Mouse (Mus musculus): ENCODE measurements around the gene Hsf2bp. TPM values are rescaled to one million over a fixed set of nuclear protein-coding genes. Genes with fewer than 3 reads are reported as not detected.

Gene Hsf2bp
- total RNA-seq, 2 experiments from 2014 or later: 1.4 to 1.6 TPM

DNA sequence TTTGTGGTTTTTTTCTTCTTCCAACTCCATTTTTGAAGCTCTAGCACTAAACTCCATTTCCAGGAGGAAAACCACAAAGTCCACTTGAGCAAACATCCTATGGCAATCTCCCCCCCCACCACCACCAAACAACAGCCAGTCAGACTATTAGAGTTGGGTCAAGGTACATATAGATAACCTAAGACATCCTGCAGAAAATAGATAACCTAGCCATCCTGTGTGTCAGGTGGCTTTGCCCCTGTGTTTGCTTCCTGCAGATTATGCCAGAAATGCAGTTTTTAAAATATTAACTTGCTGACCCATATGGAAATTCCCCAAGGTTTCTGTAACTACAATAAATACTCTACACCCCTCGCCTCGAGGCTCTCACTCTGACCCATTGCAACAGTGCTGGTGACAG, 40.4 kb downstream of the Hsf2bp start:
- intact Hi-C loops (cut with DNase I; ENCODE audit: low total_unique reads): no loop called here
- no peak for DNase-seq

DNA sequence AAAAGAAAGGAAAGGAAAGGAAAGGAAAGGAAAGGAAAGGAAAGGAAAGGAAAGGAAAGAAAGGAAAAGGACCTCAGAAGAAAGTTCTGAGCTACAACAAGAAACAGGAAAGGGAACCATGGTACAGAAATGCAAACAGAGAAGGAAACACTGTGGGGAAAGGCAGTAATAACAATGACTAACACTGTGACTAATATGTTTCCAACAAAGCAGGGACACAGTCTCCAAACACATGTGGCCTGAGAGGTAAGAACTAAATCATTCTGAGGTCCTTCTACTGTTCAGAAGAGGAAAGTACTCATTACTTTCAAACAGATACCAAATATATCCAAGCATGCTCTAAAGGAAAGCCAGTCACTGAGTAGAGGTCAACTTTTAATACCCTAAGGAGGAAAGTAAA, 42.0 kb downstream of the Hsf2bp start:
- DNase-seq: no peak
- intact Hi-C loops (cut with DNase I; ENCODE audit: low total_unique reads): no loop called here

DNA sequence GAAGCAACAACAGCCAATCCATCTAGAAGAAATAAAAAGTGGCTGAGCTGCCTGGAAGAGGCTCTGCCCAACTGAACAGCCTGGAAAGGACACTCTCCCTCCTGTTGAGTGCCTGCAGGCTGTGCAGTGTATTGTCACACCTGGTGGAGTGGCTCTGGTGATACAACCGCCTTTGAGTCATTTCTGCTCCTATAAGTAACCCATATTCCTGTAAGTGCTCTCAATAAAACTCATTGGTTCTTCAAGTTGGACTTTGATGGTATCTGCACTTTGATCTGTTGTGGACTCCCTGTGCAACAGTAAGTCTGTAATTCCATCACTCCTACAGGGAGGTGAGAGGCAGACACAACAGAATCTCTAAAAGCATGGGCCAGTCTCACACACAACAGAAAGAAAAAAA, 42.8 kb downstream of the Hsf2bp start:
- DNase-seq: no peak
- intact Hi-C loops (cut with DNase I; ENCODE audit: low total_unique reads): no loop called here

DNA sequence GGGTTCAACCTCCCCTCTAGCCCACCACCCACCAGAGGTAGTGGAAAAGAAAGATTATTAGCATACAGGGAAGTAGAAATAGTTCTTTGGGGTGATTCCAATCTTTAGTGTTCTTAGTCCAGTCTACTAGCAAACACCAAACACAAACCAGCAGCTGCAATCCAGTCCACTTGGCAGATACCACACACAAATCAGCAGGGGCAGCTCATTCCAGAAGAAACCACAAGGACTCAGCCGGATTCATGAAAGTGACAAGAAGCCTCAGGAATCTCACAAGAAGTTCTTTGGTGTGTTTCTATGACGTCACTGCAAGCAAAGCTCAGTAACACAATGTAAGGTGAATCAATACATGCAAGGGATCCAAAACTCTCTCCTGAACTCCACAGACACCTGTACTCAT, 44.1 kb downstream of the Hsf2bp start:
- intact Hi-C loops (cut with DNase I; ENCODE audit: low total_unique reads): no loop called here
- DNase-seq: no peak

DNA sequence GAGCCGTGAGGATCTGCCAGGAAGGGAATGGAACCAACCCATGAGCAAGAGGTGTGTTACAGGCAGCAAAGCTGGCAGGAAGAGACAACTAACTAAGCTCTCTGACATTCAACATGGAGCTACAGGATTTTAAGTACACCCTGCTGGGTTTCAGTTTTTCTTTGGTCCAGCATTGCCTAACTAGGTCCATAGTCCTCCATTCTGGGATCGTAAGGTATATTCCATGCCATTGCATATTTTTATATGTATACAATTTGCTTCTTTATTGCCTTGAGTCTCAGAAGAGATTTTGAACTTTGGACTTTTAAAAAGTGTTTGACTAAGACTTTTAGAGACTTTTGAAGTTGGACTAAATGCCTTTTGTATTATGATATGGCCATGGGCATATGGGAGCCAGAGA, 47.1 kb downstream of the Hsf2bp start:
- intact Hi-C loops (cut with DNase I; ENCODE audit: low total_unique reads): no loop called here
- no peak for DNase-seq

DNA sequence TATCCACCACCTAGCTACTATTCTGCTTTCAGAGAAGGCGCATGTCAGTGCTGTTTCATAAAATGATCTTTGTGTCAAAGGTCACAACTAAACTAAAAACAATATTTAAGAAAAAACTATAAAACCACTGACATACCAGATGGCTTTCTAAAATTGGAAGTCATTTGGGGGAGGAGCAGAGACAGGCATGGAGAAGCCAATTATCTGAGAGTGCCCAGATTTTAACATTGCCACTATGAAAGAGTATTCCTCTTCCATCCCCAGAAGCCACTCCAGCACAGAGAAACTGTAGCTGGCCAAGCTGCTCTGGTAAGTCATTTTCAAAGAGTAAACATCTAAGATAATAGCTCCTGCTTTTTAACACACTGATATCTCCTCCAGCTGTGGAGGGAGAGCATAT, 49.2 kb downstream of the Hsf2bp start:
- intact Hi-C loops (cut with DNase I; ENCODE audit: low total_unique reads): no loop called here

DNA sequence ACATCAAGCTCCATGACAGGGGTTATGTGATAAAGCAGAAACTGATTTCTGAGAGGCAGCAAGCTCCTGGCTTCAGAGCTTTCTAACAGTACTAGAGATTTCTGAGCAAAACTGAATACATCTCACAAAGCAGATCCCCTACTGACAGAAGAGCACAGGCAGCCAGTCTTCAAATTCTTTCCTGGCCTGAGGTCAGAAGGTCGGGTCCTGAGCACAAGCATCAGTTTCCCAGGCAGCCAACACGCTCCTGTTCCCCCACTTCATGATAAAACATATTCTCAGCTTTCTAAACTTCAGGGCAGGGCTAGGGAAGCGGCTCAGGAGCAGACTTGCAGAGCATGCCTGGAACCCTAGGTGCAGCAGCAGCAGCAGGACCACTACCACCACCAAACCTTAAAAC, 52.7 kb downstream of the Hsf2bp start:
- intact Hi-C loops (cut with DNase I; ENCODE audit: low total_unique reads): no loop called here
- DNase-seq: no peak

More for the DNA sequence above, 49.2 kb downstream of the Hsf2bp start:
- DNase-seq: no peak

DNA sequence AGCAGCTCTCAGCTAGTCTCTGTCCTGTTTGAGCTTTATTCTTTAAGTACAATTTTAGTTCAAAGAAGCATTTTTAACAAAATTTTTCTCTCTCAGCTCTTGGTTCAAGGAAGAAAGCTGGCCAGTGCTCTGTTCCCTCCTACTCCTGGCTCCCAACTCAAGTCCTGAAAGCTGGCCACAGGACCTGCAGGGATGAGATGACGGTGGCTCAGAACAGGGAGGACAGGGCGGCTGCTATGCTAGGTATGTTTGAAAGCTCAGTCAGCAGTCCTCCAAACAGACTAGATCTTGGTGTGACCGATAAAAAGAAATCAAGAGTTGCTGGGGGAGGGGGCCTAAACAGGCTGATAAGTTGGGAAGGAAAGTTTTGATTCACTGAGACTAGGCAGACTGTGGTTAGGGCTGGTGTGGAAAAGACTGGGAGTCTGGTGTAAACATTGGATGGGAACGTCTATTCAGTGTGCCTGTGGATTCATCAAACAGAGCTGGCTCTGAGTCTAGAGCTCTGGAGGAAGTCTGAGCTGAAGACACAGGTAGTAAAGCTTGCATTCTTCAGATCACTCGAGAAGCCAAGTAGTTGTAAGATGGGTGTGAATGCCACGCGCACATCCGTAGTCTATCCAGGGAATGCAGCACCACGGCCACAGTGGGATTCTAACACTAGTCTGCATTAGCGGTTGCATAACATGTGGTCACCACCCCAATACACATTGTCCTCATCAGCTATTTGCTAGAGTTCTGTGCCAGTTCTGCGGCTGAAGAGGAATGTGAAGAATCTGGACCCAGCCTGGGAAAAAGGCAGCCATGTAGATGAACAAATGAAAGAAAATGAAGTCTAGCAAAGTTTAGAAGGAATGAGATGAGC, 53.6 kb downstream of the Hsf2bp start:
- DNase-seq: peak; percentile 55
- intact Hi-C loops (cut with DNase I; ENCODE audit: low total_unique reads): no loop called here

DNA sequence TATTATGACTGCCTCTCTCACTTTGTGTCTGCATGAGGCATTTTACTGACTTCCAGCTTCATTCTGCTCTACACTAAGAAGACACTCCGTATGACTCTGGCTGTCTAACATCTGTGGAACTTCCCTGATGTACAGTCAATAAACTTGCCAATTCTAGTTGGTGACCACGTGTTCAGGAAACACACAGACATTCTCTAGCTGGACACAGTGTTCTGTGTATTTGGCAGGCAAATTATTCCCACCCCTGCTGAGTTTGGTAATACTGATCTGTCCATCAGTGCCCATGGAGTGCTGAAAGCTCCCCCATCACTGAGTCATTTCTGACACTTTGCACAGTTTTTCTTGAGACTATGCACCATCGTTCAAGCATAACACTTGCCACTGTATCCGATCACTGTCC, 56.3 kb downstream of the Hsf2bp start:
- intact Hi-C loops (cut with DNase I; ENCODE audit: low total_unique reads): no loop called here
- no peak for DNase-seq

DNA sequence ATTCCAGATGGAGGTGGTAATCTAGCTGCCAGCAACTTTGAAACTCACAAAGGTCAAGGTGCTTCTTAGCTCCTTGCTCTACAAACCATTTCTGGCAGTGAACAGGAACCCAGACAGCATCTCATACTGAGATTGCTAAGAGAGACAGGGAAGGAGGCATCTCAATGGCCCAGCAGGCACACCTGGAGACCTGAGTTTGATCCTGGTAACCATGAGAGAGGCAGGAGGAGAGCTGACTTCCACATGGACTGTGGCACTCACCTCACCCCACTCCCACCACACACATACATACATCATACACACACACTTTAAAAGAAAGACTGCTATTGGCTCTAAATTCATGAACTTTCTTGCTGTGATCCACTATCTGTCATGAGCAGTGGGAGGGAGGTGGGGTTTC, 59.0 kb downstream of the Hsf2bp start:
- DNase-seq: no peak
- intact Hi-C loops (cut with DNase I; ENCODE audit: low total_unique reads): no loop called here

DNA sequence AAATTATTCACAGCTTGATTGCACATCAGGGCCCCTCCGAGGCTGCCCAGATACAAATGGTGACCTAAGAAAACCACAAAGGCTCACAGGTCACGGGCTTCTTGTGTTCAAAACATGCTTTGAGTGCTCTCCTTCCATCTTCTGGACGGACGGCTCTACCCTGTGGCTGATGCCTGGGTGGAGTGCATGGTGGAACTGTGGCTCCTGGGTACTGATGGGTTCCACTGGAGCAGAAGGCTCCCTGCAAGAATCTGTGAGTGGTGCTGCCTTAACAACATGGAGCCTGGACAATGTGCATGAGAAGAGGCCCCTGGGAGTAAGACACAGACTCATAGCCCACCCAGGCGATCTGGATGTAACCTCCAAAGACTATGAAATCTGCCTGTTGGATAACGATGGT, 59.6 kb downstream of the Hsf2bp start:
- intact Hi-C loops (cut with DNase I; ENCODE audit: low total_unique reads): no loop called here
- no peak for DNase-seq

DNA sequence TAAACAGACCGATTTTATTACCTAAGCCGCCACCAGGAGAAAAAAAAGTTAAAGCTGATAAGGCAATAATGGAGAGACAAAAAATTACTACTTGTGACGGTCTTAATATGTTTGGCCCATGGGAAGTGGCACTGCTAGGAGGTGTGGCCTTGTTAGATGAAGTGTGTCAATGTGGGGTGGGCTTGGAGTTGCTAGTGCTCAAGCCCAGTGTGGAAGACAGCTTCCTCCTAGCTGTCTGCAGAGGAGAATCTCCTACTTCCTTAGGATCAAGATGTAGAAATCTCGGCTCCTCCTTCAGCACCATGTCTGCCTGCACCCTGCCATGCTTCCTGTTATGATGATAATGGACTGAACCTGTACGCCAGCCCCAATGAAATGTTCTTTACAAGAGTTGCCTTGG, 61.5 kb downstream of the Hsf2bp start:
- DNase-seq: no peak
- intact Hi-C loops (cut with DNase I; ENCODE audit: low total_unique reads): no loop called here

DNA sequence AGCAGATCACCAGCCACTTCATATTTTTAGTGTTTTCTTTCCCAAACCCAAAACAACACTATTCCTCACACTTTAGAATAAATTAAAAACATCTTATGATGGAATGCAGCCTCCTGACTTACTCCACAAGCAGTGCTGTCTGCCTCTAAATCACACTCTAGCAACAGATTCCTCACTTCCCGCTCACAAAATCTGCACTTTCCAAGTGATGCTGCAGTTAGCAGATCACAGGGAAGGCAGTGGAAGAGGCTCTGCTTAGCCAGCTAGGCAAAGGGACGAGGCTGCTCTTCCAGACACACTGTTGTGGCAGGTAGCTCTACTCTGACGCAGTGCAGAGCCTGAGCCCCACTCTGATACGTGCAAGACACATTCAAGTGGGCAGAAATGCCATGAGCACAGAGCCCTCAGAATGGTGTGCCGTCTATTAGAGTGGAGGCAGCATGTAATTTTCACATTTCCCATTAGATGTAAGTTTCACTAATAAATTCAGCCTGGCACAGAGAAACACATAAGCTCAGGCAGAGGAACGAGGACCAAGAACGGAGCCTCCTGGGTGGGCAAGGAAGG, 62.4 kb downstream of the Hsf2bp start:
- intact Hi-C loops (cut with DNase I; ENCODE audit: low total_unique reads): no loop called here
- DNase-seq: no peak

DNA sequence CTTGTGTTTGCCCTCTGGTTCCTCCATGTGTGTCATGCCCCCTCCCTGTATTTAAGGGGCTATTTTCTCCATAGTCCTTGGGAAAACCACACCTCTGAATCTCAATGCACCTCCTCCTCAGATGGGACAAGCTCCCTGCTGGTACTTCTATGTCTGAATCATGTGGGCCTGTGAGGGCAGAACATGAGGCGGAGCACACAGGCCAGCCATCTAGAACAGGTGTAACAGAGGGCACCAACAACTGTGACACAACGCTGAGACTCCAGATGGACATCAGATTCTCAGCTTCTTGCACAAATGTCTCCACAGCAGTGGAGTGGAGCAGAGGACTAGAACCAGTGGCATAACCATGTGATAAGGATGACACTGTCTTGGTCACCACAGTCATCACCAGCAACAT, 65.3 kb downstream of the Hsf2bp start:
- DNase-seq: no peak
- intact Hi-C loops (cut with DNase I; ENCODE audit: low total_unique reads): no loop called here

DNA sequence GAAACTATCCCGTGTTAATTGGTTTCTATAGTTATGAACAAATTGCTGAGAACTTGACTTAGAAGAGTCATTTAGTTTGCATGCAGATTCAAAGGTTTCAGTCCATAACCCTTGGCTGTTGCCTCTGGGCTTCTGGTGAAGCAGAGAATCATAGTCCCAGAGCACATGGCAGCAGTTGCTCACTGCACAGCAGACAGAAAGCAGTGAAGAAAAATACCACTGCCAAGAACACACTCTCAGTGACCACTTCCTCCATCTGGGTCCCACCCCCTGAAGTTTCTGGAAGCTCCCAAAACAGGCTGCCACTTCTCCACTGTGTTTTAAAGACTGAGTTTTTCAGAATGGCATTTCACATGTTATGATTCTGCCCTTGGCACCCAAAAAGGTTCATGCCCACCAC, 67.3 kb downstream of the Hsf2bp start:
- intact Hi-C loops (cut with DNase I; ENCODE audit: low total_unique reads): no loop called here

DNA sequence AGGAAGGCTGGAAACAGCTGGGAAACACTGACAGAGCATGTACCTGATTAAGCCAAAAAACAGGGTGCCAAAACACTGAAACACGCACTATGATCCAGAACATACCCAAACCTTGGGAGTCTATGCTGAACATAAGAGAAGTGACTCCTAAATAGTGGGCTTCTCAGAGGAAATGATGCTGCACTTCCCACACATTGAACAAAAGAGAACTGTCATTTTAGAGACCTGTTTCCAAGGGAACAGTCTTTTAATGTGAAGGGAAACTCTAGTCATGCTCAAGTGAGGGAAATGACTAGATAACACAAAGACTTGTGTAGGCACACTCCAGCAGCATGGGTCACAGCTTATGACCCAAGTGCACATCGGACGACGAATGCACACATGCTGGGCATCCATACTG, 68.8 kb downstream of the Hsf2bp start:
- intact Hi-C loops (cut with DNase I; ENCODE audit: low total_unique reads): no loop called here
- DNase-seq: no peak

More for the DNA sequence above, 67.3 kb downstream of the Hsf2bp start:
- DNase-seq: no peak

DNA sequence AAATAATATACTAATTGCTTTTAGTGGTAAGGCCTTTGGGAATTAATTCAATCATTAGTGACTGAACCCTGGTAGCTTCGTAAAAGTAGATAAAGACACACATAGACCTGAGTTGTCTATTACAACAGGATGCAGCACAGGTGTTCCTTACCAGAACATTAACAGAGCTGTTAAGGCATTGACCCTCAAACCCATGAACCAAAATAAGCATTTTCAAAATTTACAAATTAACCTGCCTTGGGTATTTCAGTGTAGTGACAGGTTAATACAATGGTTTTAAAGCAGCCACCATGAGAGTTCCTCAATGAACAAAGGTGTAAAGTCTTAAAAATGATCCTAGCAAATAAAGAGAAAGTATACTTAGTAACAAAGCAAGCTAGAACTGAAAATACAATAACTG, 69.6 kb downstream of the Hsf2bp start:
- DNase-seq: no peak
- intact Hi-C loops (cut with DNase I; ENCODE audit: low total_unique reads): no loop called here

DNA sequence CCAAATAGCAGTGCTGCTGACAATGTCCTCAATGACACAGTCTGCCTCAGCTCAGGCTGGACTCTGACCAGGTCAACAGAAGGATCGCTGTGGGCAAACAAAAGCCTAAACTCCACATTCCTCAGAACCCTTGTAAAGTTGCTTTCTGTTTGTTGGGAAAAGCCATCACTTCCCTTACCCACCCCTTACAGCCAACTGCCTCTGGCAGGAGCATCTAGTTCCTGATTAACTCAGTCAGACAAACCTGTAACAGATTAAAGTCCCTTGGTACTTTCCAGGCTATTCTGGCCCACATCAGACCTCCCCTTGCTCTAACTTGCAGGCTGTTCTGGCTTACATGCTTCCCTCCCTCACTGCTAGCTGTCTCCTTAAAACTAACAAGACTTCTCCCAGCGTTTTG, 70.5 kb downstream of the Hsf2bp start:
- DNase-seq: no peak

DNA sequence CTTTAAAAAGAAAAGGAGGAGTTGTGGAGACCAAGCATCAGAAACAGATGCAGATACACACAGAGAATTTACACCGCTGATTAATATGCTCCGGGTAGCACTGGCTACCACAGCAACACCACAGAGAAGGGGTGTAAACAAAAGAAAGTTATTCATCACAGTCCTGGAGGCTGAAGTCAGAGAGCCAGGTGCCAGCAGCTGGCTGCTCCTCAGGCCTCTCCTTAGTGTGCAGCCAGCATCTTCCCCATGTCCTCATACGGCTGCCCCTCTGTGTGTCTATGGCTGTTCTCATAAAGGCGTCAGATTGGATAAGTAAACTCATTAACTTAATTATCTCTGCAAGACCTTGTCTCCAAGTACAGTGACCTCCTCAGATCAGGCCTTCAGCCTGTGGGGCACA, 73.2 kb downstream of the Hsf2bp start:
- intact Hi-C loops (cut with DNase I; ENCODE audit: low total_unique reads): no loop called here
- DNase-seq: no peak

More for the DNA sequence above, 70.5 kb downstream of the Hsf2bp start:
- intact Hi-C loops (cut with DNase I; ENCODE audit: low total_unique reads): no loop called here

DNA sequence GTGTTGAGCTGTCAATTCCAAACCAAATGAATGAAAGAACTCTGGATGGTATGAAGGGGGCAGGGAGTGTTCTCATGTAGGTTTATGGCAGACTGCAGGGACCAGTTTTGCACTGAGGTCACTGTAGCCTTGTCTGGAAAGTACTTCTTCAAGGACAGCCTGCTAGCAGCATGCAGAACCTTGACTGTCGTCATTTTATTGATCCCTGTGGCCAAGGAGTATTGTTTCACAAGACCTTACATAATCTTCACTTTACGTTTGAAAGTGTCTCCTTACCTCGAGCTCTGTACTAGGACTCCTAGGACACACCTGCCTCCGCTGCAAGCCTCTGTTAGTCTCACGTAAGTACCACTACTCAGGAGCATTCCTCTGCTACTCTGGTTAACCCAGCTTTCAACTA, 73.9 kb downstream of the Hsf2bp start:
- intact Hi-C loops (cut with DNase I; ENCODE audit: low total_unique reads): no loop called here
- DNase-seq: no peak

DNA sequence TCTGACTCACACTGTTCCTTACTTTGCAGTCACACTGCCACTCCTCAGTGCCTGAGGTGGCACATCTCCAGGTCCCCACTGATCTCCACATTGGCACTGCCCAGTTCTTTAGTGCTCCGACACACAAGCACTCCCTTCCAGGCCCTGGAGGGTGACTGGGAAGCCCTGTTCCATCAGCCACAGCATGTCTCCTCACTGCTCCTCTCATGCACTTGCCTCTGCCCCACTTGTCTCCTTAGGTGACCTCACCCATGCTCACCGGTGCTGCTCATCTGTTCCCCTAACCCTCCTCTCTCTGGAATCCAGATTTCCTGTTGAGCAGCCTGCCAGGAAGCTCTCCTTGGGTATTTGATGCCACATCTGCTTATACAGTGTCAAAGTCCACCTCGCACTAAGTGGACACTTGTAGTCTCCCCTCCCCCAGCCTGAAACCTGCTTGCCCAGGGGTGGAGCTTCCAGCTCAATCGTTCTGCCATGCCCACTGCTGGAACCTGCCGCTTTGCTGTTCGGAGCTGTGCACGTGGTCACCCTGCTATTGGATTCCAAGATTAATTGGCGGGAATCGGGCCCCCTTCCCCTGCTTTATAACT, 81.5 kb downstream of the Hsf2bp start:
- intact Hi-C loops (cut with DNase I; ENCODE audit: low total_unique reads): no loop called here
- DNase-seq: no peak

All from gastrocnemius, postnatal 14 days (tissue).